In the genomic region with DNA sequence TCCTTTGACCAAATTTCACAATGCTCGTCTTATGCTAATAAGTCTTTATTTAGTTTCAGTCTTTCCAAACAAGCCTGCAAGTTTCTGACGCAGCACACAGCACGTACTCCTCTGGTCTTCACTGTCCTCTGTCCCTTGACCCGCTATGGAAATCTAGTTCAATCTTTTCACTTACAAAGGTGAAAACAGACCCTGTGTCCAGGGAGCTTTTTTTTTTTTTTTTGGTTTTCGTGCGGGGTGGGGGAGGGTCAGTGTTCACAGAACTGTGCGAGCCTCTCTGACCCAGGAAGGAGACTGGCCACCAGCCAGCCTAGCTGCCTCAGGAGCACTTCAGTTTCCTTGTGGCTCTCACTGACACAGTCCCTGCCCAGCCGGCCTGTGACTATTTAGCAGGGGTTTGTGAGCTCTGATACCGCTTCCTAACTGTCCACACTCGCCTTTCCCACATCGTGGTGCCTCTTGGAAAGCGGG, we compare ENCODE assay signal across 8 mouse cellular contexts. TPM values are rescaled to one million over a fixed set of nuclear protein-coding genes. Genes with fewer than 3 reads are reported as not detected.
DNase-seq lines count a peak whose midpoint lies in the region; ATAC-seq and TF ChIP-seq lines count a peak whose summit lies in the region.

No protein-coding gene starts in this region.

- H3K27me3 ChIP-seq in embryonic facial prominence, embryonic 11.5 days (ENCODE audit: control insufficient read depth, insufficient read depth, low read length), result no peaks in the 10 kb centered on the region
- no peaks in the 10 kb centered on the region for H3K27me3 ChIP-seq in kidney, adult 2 months (replicated peaks; ENCODE audit: control insufficient read depth, insufficient read depth, low read length)
- no peaks in the 10 kb centered on the region; the same call in 1 of the 2 replicates for H3K27me3 ChIP-seq in midbrain, embryonic 14.5 days (ENCODE audit: control insufficient read depth, insufficient read depth, low read length)
- no peaks in the 10 kb centered on the region for H3K27me3 ChIP-seq in spleen, adult 2 months (ENCODE audit: control insufficient read depth, insufficient read depth, low read length)

- no peak for TF ChIP-seq POLR2A in kidney, adult 2 months (IDR thresholded peaks at IDR 0.05; ENCODE audit: low read depth, low read length)
- no peak for TF ChIP-seq POLR2A in spleen, adult 2 months (IDR thresholded peaks at IDR 0.05; ENCODE audit: low read depth, low read length)

- no peaks in the 10 kb centered on the region for H3K36me3 ChIP-seq in embryonic facial prominence, embryonic 11.5 days (replicated peaks; ENCODE audit: control insufficient read depth, insufficient read depth, low read depth, low read length)
- H3K36me3 ChIP-seq in kidney, adult 2 months (ENCODE audit: control insufficient read depth, insufficient read depth, low read length), result no peaks in the 10 kb centered on the region
- H3K36me3 ChIP-seq in midbrain, embryonic 14.5 days (ENCODE audit: control insufficient read depth, insufficient read depth, low read length), result no peaks in the 10 kb centered on the region
- no peaks in the 10 kb centered on the region for H3K36me3 ChIP-seq in spleen, adult 2 months (ENCODE audit: control insufficient read depth, insufficient read depth, low read length)

- 14% methylated on average over 12 of the region's 12 CpGs for WGBS in embryonic facial prominence, embryonic 11.5 days
- 8% methylated on average over 12 of the region's 12 CpGs for WGBS in kidney, adult 2 months
- WGBS in midbrain, embryonic 14.5 days, result 6% methylated on average over 12 of the region's 12 CpGs
- WGBS in spleen, adult 2 months, result 18% methylated on average over 12 of the region's 12 CpGs

- no peaks in the 10 kb centered on the region for H3K4me1 ChIP-seq in embryonic facial prominence, embryonic 11.5 days (ENCODE audit: control insufficient read depth, insufficient read depth, low read length)
- peaks cover 7% of the 10 kb centered on the region; the same call in 1 of the 2 replicates for H3K4me1 ChIP-seq in kidney, adult 2 months (ENCODE audit: control insufficient read depth, insufficient read depth, low read length)
- H3K4me1 ChIP-seq in midbrain, embryonic 14.5 days (ENCODE audit: control insufficient read depth, insufficient read depth, low read length), result no peaks in the 10 kb centered on the region
- H3K4me1 ChIP-seq in spleen, adult 2 months (ENCODE audit: control insufficient read depth, insufficient read depth, insufficient read length), result peaks cover 18% of the 10 kb centered on the region; the same call in 1 of the 2 replicates

- TF ChIP-seq CTCF in kidney, adult 2 months (conservative IDR thresholded peaks at IDR 0.05; ENCODE audit: insufficient read depth, insufficient read length, low read depth, low read length), result no peak
- TF ChIP-seq CTCF in spleen, adult 2 months (IDR thresholded peaks at IDR 0.05; ENCODE audit: extremely low read depth, insufficient read depth, insufficient read length, insufficient replicate concordance), result no peak

- no peaks in the 10 kb centered on the region for H3K9me3 ChIP-seq in embryonic facial prominence, embryonic 11.5 days (replicated peaks; ENCODE audit: control insufficient read depth, low read length)
- no peaks in the 10 kb centered on the region for H3K9me3 ChIP-seq in midbrain, embryonic 14.5 days (ENCODE audit: control insufficient read depth, low read length)

- no peak overlapping the region for H3K4me3 ChIP-seq in embryonic facial prominence, embryonic 11.5 days (ENCODE audit: low read depth, low read length)
- peak overlapping the region; percentile 44 for H3K4me3 ChIP-seq in kidney, adult 2 months (ENCODE audit: insufficient read depth, low read depth, low read length)
- no peak overlapping the region for H3K4me3 ChIP-seq in midbrain, embryonic 14.5 days (replicated peaks; ENCODE audit: low read depth, low read length)
- H3K4me3 ChIP-seq in spleen, adult 2 months (ENCODE audit: extremely low read depth, insufficient read depth, insufficient read length), result peak overlapping the region; percentile 20

- peak; percentile 74 for DNase-seq in layer of hippocampus, adult 11-12 months (ENCODE audit: low spot score)
- no peak for DNase-seq in layer of hippocampus, adult 9-10 months (ENCODE audit: low spot score)
- DNase-seq in embryonic facial prominence, embryonic 11.5 days (ENCODE audit: low spot score), result peak; percentile 28
- DNase-seq in heart, adult 9 months (ENCODE audit: low spot score in 2 of 2), result peak; percentile 75 to 81
- peak; percentile 92 for DNase-seq in kidney, adult 2 months
- peak; percentile 48 for DNase-seq in liver
- peak; percentile 59 for DNase-seq in midbrain, embryonic 14.5 days
- peak in 1 of 2 experiments; percentile 55 for DNase-seq in spleen, adult 2 months (ENCODE audit: low read depth in 1 of 2, low spot score in 2 of 2)

- H3K27ac ChIP-seq in embryonic facial prominence, embryonic 11.5 days (replicated peaks; ENCODE audit: low read depth, low read length), result no peak overlapping the region
- H3K27ac ChIP-seq in kidney, adult 2 months (ENCODE audit: insufficient read depth, low read depth, low read length), result peak overlapping the region; percentile 54; the same call in 1 of the 2 replicates
- no peak overlapping the region for H3K27ac ChIP-seq in midbrain, embryonic 14.5 days (replicated peaks; ENCODE audit: low read depth, low read length)
- peak overlapping the region; percentile 96 for H3K27ac ChIP-seq in spleen, adult 2 months (ENCODE audit: insufficient read depth, low read length)

- H3K9ac ChIP-seq in embryonic facial prominence, embryonic 11.5 days (replicated peaks; ENCODE audit: low read length), result no peak overlapping the region
- H3K9ac ChIP-seq in midbrain, embryonic 14.5 days (replicated peaks; ENCODE audit: low read length), result no peak overlapping the region; the same call in 1 of the 2 replicates

- H3K4me2 ChIP-seq in embryonic facial prominence, embryonic 11.5 days (ENCODE audit: low read depth, low read length), result no peak overlapping the region
- H3K4me2 ChIP-seq in midbrain, embryonic 14.5 days (ENCODE audit: low read length), result peak overlapping the region; percentile 35

- ATAC-seq in embryonic facial prominence, embryonic 11.5 days (replicated peaks; ENCODE audit: insufficient number of reproducible peaks, low FRiP score, low TSS enrichment, low read depth), result no peak
- no peak for ATAC-seq in midbrain, embryonic 14.5 days (ENCODE audit: low FRiP score, low TSS enrichment)

RNA-seq across cellular contexts. Expression of gene Psma1, which starts 16.6 kb away (rescaled TPM):
- 484 and 505 TPM in 2 replicates for polyA plus RNA-seq in embryonic facial prominence, embryonic 11.5 days (2014; fragmentation: Nextera tagmentation; extraction: Ambion mirVana)
- 88.7 and 115 TPM in 2 replicates for polyA plus RNA-seq in kidney, adult 2 months (2012; rRNA removed)
- 377 and 410 TPM in 2 replicates for polyA plus RNA-seq in midbrain, embryonic 14.5 days (2014; fragmentation: Nextera tagmentation; extraction: Ambion mirVana)
- 42.6 and 42.7 TPM in 2 replicates for polyA plus RNA-seq in spleen, adult 2 months (2012; rRNA removed)

RNA-seq across cellular contexts. Expression of gene Copb1, which starts 38.0 kb away (rescaled TPM):
- polyA plus RNA-seq in embryonic facial prominence, embryonic 11.5 days (2014; fragmentation: Nextera tagmentation; extraction: Ambion mirVana), result 141 and 160 TPM in 2 replicates
- 37.1 and 37.4 TPM in 2 replicates for polyA plus RNA-seq in kidney, adult 2 months (2012; rRNA removed)
- polyA plus RNA-seq in midbrain, embryonic 14.5 days (2014; fragmentation: Nextera tagmentation; extraction: Ambion mirVana), result 72.8 and 104 TPM in 2 replicates
- 13.3 and 16.9 TPM in 2 replicates for polyA plus RNA-seq in spleen, adult 2 months (2012; rRNA removed)

Comparison
In these comparisons a context has a peak if more than half of its experiments do, and no peak if none do; other contexts are left out.
1. H3K27ac ChIP-seq: peak in kidney, adult 2 months (single experiment) and spleen, adult 2 months (single experiment); none in embryonic facial prominence, embryonic 11.5 days (single experiment) and midbrain, embryonic 14.5 days (single experiment).
2. H3K4me3 ChIP-seq: peak in kidney, adult 2 months (single experiment) and spleen, adult 2 months (single experiment); none in embryonic facial prominence, embryonic 11.5 days (single experiment) and midbrain, embryonic 14.5 days (single experiment).